Mouse (Mus musculus) CH12.LX (cell line): Measurements from ENCODE around the gene Rtf2. TPM values are rescaled to one million over a fixed set of nuclear protein-coding genes. Genes with fewer than 3 reads are reported as not detected.

ENCODE experiments used
- DNase-seq: peaks from one replicate; pipeline ENCODE4 v3.0.0-alpha.2; 2013; ENCODE audit errors: extremely low read depth
- H3K27ac ChIP-seq: 2 replicates; pipeline ENCODE4 v1.5.1; 2012; ENCODE audit warnings: low read depth, mild to moderate bottlenecking, control low read depth, moderate library complexity; ENCODE audit not compliant: insufficient read depth
- H3K27me3 ChIP-seq: replicated peaks from 2 replicates; pipeline ENCODE3; 2012; ENCODE audit warnings: inconsistent platforms
- H3K36me3 ChIP-seq, 2 experiments: replicated peaks in 1 of 2; 2 replicates each; pipeline versions ENCODE3 to v1.6.1; 2012; ENCODE audit warnings: inconsistent platforms in 1 of 2, low read length in 1 of 2, mild to moderate bottlenecking in 1 of 2, mixed read lengths in 1 of 2, moderate library complexity in 1 of 2; ENCODE audit not compliant: control insufficient read depth in 1 of 2, insufficient read depth in 1 of 2
- H3K4me1 ChIP-seq, 2 experiments: 2 replicates each; pipeline ENCODE4 v1.6.1; 2012; ENCODE audit warnings: inconsistent platforms in 1 of 2, moderate library complexity in 1 of 2; ENCODE audit not compliant: insufficient read depth in 2 of 2, control insufficient read depth in 1 of 2
- H3K4me2 ChIP-seq: 2 replicates; pipeline ENCODE4 v1.6.1; 2012; ENCODE audit warnings: low read depth, mild to moderate bottlenecking, control low read depth; ENCODE audit not compliant: poor library complexity, insufficient read depth, severe bottlenecking
- H3K4me3 ChIP-seq, 3 experiments: fragments of 150-350 bp in 1 of 3; sonication (generic) in 1 of 3; replicated peaks in 1 of 3; 2 replicates each; pipeline versions ENCODE3 to v1.5.1; 2011 to 2012; ENCODE audit warnings: low read depth in 2 of 3, low read length in 2 of 3, mild to moderate bottlenecking in 2 of 3, moderate library complexity in 2 of 3, control low read depth in 1 of 3, improper control_type of control experiment in 1 of 3, inconsistent platforms in 1 of 3, mixed read lengths in 1 of 3; ENCODE audit not compliant: poor library complexity in 1 of 3
- H3K79me2 ChIP-seq: replicated peaks from 2 replicates; pipeline ENCODE4 v1.6.1; 2012; ENCODE audit warnings: mild to moderate bottlenecking, moderate library complexity; ENCODE audit not compliant: control insufficient read depth, poor library complexity, insufficient read depth, severe bottlenecking; ENCODE audit errors: extremely low read depth
- H3K9ac ChIP-seq: 2 replicates; pipeline ENCODE4 v1.6.1; 2012; ENCODE audit warnings: low read depth, mild to moderate bottlenecking, control low read depth, moderate library complexity; ENCODE audit not compliant: insufficient read depth
- H3K9me3 ChIP-seq: replicated peaks from 2 replicates; pipeline ENCODE3; 2012; ENCODE audit warnings: low read length, inconsistent platforms, mixed read lengths
- BHLHE40 ChIP-seq: IDR thresholded peaks from 2 replicates; pipeline ENCODE4 v1.6.1; 2011; ENCODE audit warnings: mild to moderate bottlenecking, low read depth, low read length, improper control_type of control experiment
- CHD1 ChIP-seq: IDR thresholded peaks from 2 replicates; pipeline ENCODE4 v1.6.1; 2012; ENCODE audit warnings: low read depth, low read length, improper control_type of control experiment, inconsistent platforms
- CHD2 ChIP-seq: IDR thresholded peaks from 2 replicates; pipeline ENCODE4 v1.6.1; 2011; ENCODE audit warnings: low read length, improper control_type of control experiment
- CTCF ChIP-seq, 2 experiments: IDR thresholded peaks in 1 of 2; conservative IDR thresholded peaks in 1 of 2; 2 replicates each; pipeline ENCODE4 v1.5.1; 2011 to 2012; ENCODE audit warnings: low read depth in 2 of 2, low read length in 2 of 2, improper control_type of control experiment in 1 of 2, inconsistent platforms in 1 of 2, mild to moderate bottlenecking in 1 of 2, moderate library complexity in 1 of 2
- E2F4 ChIP-seq: IDR thresholded peaks from 2 replicates; pipeline ENCODE4 v1.6.1; 2011; ENCODE audit warnings: low read depth, low read length, improper control_type of control experiment; ENCODE audit not compliant: insufficient replicate concordance
- ELF1 ChIP-seq: IDR thresholded peaks from 2 replicates; pipeline ENCODE4 v1.6.1; 2014; ENCODE audit warnings: low read depth, mild to moderate bottlenecking, inconsistent platforms, low read length, improper control_type of control experiment
- EP300 ChIP-seq: IDR thresholded peaks from 2 replicates; pipeline ENCODE4 v1.6.1; 2011; ENCODE audit warnings: low read length, improper control_type of control experiment
- ETS1 ChIP-seq: conservative IDR thresholded peaks from 2 replicates; pipeline ENCODE4 v1.6.1; 2012; ENCODE audit warnings: low read depth, mild to moderate bottlenecking, inconsistent platforms, low read length, improper control_type of control experiment, moderate library complexity
- GABPA ChIP-seq: IDR thresholded peaks from 2 replicates; pipeline ENCODE4 v1.6.1; 2012; ENCODE audit warnings: low read depth, low read length, improper control_type of control experiment, inconsistent platforms; ENCODE audit not compliant: insufficient replicate concordance
- HCFC1 ChIP-seq: IDR thresholded peaks from 2 replicates; pipeline ENCODE4 v1.6.1; 2012; ENCODE audit warnings: low read depth, mild to moderate bottlenecking, inconsistent platforms, low read length, improper control_type of control experiment
- IRF4 ChIP-seq: IDR thresholded peaks from 2 replicates; pipeline ENCODE4 v1.6.1; 2014; ENCODE audit warnings: low read depth, mild to moderate bottlenecking, inconsistent platforms, low read length, improper control_type of control experiment
- JUN ChIP-seq: IDR thresholded peaks from 2 replicates; pipeline ENCODE4 v1.6.1; 2011; ENCODE audit warnings: low read depth, mild to moderate bottlenecking, low read length, improper control_type of control experiment, moderate library complexity; ENCODE audit not compliant: insufficient read depth
- JUND ChIP-seq: conservative IDR thresholded peaks from 2 replicates; pipeline ENCODE4 v1.6.1; 2011; ENCODE audit warnings: low read depth, low read length, improper control_type of control experiment
- KAT2A ChIP-seq: IDR thresholded peaks from 2 replicates; pipeline ENCODE4 v1.6.1; 2012; ENCODE audit warnings: low read length, improper control_type of control experiment, inconsistent platforms; ENCODE audit not compliant: insufficient replicate concordance
- MAFK ChIP-seq: IDR thresholded peaks from 2 replicates; pipeline ENCODE4 v1.6.1; 2011; ENCODE audit warnings: low read length, improper control_type of control experiment; ENCODE audit not compliant: insufficient replicate concordance
- MAZ ChIP-seq: IDR thresholded peaks from 2 replicates; pipeline ENCODE4 v1.6.1; 2012; ENCODE audit warnings: low read depth, mild to moderate bottlenecking, inconsistent platforms, low read length, improper control_type of control experiment, moderate library complexity
- MEF2A ChIP-seq: IDR thresholded peaks from 2 replicates; pipeline ENCODE4 v1.6.1; 2014; ENCODE audit warnings: low read depth, mild to moderate bottlenecking, inconsistent platforms, low read length, improper control_type of control experiment, borderline replicate concordance
- MXI1 ChIP-seq: IDR thresholded peaks from 2 replicates; pipeline ENCODE4 v1.6.1; 2011; ENCODE audit warnings: mild to moderate bottlenecking, low read depth, low read length, improper control_type of control experiment
- MYC ChIP-seq: IDR thresholded peaks from 2 replicates; pipeline ENCODE4 v1.6.1; 2011; ENCODE audit warnings: low read depth, mild to moderate bottlenecking, improper control_type of control experiment, low read length
- NELFE ChIP-seq: IDR thresholded peaks from 2 replicates; pipeline ENCODE4 v1.6.1; 2011; ENCODE audit warnings: low read depth, low read length, improper control_type of control experiment
- NRF1 ChIP-seq: IDR thresholded peaks from 2 replicates; pipeline ENCODE4 v1.6.1; 2014; ENCODE audit warnings: low read depth, mild to moderate bottlenecking, inconsistent platforms, low read length, improper control_type of control experiment, moderate library complexity
- POLR2A ChIP-seq: IDR thresholded peaks from 2 replicates; pipeline ENCODE4 v1.6.1; 2011; ENCODE audit warnings: low read depth, mild to moderate bottlenecking, improper control_type of control experiment, low read length
- POLR2AphosphoS2 ChIP-seq: IDR thresholded peaks from 2 replicates; pipeline ENCODE4 v1.6.1; 2011; ENCODE audit warnings: low read depth, low read length, improper control_type of control experiment
- RAD21 ChIP-seq: IDR thresholded peaks from 2 replicates; pipeline ENCODE4 v1.6.1; 2011; ENCODE audit warnings: low read depth, mild to moderate bottlenecking, low read length, improper control_type of control experiment, moderate library complexity
- RCOR1 ChIP-seq: conservative IDR thresholded peaks from 2 replicates; pipeline ENCODE4 v1.6.1; 2012; ENCODE audit warnings: low read depth, mild to moderate bottlenecking, inconsistent platforms, low read length, improper control_type of control experiment
- SIN3A ChIP-seq: IDR thresholded peaks from 2 replicates; pipeline ENCODE4 v1.6.1; 2012; ENCODE audit warnings: low read length, improper control_type of control experiment, inconsistent platforms
- SMC3 ChIP-seq: IDR thresholded peaks from 2 replicates; pipeline ENCODE4 v1.6.1; 2011; ENCODE audit warnings: low read depth, low read length, improper control_type of control experiment
- TBP ChIP-seq: conservative IDR thresholded peaks from 2 replicates; pipeline ENCODE4 v1.6.1; 2011; ENCODE audit warnings: low read depth, low read length, improper control_type of control experiment
- TCF12 ChIP-seq: IDR thresholded peaks from 2 replicates; pipeline ENCODE4 v1.6.1; 2014; ENCODE audit warnings: low read depth, mild to moderate bottlenecking, inconsistent platforms, low read length, improper control_type of control experiment
- USF1 ChIP-seq: IDR thresholded peaks from 2 replicates; pipeline ENCODE4 v1.6.1; 2014; ENCODE audit warnings: low read depth, mild to moderate bottlenecking, inconsistent platforms, low read length, improper control_type of control experiment
- ZC3H11A ChIP-seq: IDR thresholded peaks from 2 replicates; pipeline ENCODE4 v1.6.1; 2012; ENCODE audit warnings: low read depth, mild to moderate bottlenecking, inconsistent platforms, low read length, improper control_type of control experiment
- ZMIZ1 ChIP-seq: IDR thresholded peaks from 2 replicates; pipeline ENCODE4 v1.6.1; 2012; ENCODE audit warnings: low read depth, mild to moderate bottlenecking, inconsistent platforms, low read length, improper control_type of control experiment
- dilution Hi-C: fragments of 300-500 bp; cut with MboI; formaldehyde crosslinking; loops from 2 replicates; pipeline ENCODE4 v1.14.3; 2020; ENCODE audit warnings: low sequenced_read_pairs; ENCODE audit not compliant: extremely low pct_unique_long_range_greater_than_20kb, extremely low pct_ligation_motif_present
- in situ Hi-C: fragments of 300-500 bp; cut with MboI; formaldehyde crosslinking; loops from 3 replicates; pipeline ENCODE4 v1.14.3; 2019; ENCODE audit warnings: low sequenced_read_pairs, low pct_ligation_motif_present, low pct_unique_long_range_greater_than_20kb, mixed read lengths
- polyA plus RNA-seq: library from polyadenylated mRNA; unstranded; fragments of >175 nt; gene quantifications from 2 replicates; pipeline ENCODE4 v1.2.1, GENCODE M21; 2012; ENCODE audit warnings: low read depth; ENCODE audit not compliant: insufficient read length
- total RNA-seq, 2 experiments: library from RNA; depleted of rRNA; stranded (reverse); fragments of 300-350 nt in 1 of 2; fragments of >200 nt in 1 of 2; gene quantifications; 2 replicates each; pipeline ENCODE4 v1.2.3; 2012 to 2014

The Rtf2 gene
- total and polyA plus RNA-seq, 3 experiments = 60.3 to 72.9 (median 61.4) TPM

DNA sequence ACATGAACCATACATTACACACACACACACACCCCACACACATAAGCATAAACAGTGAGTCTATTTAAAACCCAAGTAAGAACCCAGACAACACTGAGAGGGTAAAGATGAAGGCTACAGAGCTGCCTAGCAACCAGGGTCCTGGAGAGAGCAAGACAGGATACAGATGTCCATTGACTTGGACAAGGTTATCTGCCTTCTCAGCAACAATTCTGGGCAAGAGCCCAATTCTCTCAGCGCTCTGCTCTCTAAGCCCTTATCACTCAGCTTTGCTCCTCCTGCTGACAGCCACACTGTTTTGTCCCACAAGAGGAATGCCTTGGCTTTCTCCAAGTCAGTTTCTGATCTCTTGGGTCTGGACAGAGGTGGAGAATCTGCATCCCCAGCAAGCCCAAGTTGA lies 9.7 kb upstream of the Rtf2 start:
- dilution Hi-C loops (no loop called here), in situ Hi-C loops (no loop called here)
- Histone ChIP-seq H3K9ac (no peak overlapping the region), H3K4me1 (peaks cover 19 to 33% of the 10 kb centered on the region in 2 experiments), H3K27me3 (no peaks in the 10 kb centered on the region), H3K9me3 (no peaks in the 10 kb centered on the region), H3K4me3 (no peak overlapping the region), H3K79me2 (no peaks in the 10 kb centered on the region)
- DNase-seq = no peak
- no peak for TF ChIP-seq BHLHE40
- no peak for TF ChIP-seq RCOR1
- TF ChIP-seq TCF12 = no peak
- TF ChIP-seq POLR2AphosphoS2 = no peak
- TF ChIP-seq ELF1 = no peak
- no peak for TF ChIP-seq NELFE
- TF ChIP-seq SMC3 = no peak
- TF ChIP-seq HCFC1 = no peak
- no peak for TF ChIP-seq GABPA
- TF ChIP-seq MEF2A = no peak
- TF ChIP-seq MXI1 = no peak
- no peak for TF ChIP-seq KAT2A
- TF ChIP-seq MYC = no peak
- no peak for TF ChIP-seq ETS1
- TF ChIP-seq RAD21 = no peak
- no peak for TF ChIP-seq ZC3H11A
- no peak for TF ChIP-seq ZMIZ1
- TF ChIP-seq CHD1 = no peak
- TF ChIP-seq E2F4 = no peak
- TF ChIP-seq, all 38 proteins: peak for 0
- peaks cover 49 to 67% of the 10 kb centered on the region in 2 experiments for H3K36me3 ChIP-seq
- H3K4me2 ChIP-seq = no peak overlapping the region
- H3K27ac ChIP-seq = no peak overlapping the region

DNA sequence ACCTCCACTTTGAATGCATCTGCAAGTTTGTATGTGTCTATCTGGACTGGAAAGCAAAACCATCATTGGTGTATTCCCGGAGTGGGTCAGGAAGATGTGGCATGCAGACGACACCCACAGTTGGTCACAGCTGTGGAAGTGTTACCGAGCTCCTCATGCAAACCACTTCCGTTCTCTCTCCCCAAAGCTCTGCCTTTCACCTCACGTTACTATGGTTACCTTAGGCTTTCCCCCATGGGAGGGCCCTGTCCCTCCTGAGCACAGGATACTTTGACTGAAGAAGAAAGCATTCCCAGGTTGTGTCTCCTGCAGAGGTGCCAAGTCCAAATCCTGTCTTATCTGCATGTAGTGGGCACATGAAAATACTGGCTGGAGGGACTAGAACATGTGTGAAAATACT lies 6.6 kb upstream of the Rtf2 start:
- dilution Hi-C loops = no loop called here
- peaks cover 26 to 36% of the 10 kb centered on the region in 2 experiments for H3K36me3 ChIP-seq
- TF ChIP-seq MXI1 (no peak), CTCF (conservative IDR thresholded peaks at IDR 0.05 in 1 of 2, IDR thresholded peaks at IDR 0.05 in 1 of 2; ENCODE audit: low read depth in 2 of 2, low read length in 2 of 2) (no peak), CHD1 (no peak), EP300 (peak; percentile 42; the same call in 1 of the 2 replicates), CHD2 (no peak), IRF4 (no peak), NRF1 (no peak), BHLHE40 (peak; percentile 39; the same call in 1 of the 2 replicates), GABPA (no peak), MEF2A (no peak), JUN (no peak), ZMIZ1 (no peak), SMC3 (no peak), HCFC1 (no peak), SIN3A (peak; percentile 36; the same call in 1 of the 2 replicates), POLR2A (no peak), TBP (no peak), NELFE (no peak), E2F4 (no peak), USF1 (no peak), TCF12 (peak; percentile 66; the same call in 1 of the 2 replicates), JUND (no peak), ELF1 (no peak), MAFK (no peak), ZC3H11A (no peak), POLR2AphosphoS2 (no peak), MAZ (no peak)

More for the DNA sequence above, 6.6 kb upstream of the Rtf2 start:
- 0 out of 2 replicates have a peak overlapping the region, but pooled peaks have one; percentile 14 for H3K27ac ChIP-seq
- peak; percentile 87 for DNase-seq
- in situ Hi-C loops = no loop called here
- H3K9ac ChIP-seq = no peak overlapping the region
- peaks cover 21 to 51% of the 10 kb centered on the region in 2 experiments for H3K4me1 ChIP-seq
- H3K27me3 ChIP-seq = no peaks in the 10 kb centered on the region
- peak overlapping the region; percentile 31 for H3K4me2 ChIP-seq
- no peaks in the 10 kb centered on the region for H3K79me2 ChIP-seq
- H3K4me3 ChIP-seq = no peak overlapping the region
- no peaks in the 10 kb centered on the region for H3K9me3 ChIP-seq
